Mouse (Mus musculus) lung, embryonic 16.5 days (tissue): ENCODE data around the gene Vps4b. TPM values are rescaled to one million over a fixed set of nuclear protein-coding genes. Genes with fewer than 3 reads are reported as not detected.
A peak's percentile ranks its signal among the peaks of the same experiment; 100 is the strongest.

Experiments used
- ATAC-seq: fragments of 200-750 bp; cut with Nextera tagmentation; 2 replicates; pipeline ENCODE4 v1.8.0; 2017; ENCODE audit warnings: low read depth, mild to moderate bottlenecking, moderate library complexity
- H3K27ac ChIP-seq: fragments of 300-500 bp; sonication (generic); 2 replicates; pipeline ENCODE4 v1.5.1; 2014; ENCODE audit warnings: mild to moderate bottlenecking, control low read depth, low read length
- H3K27me3 ChIP-seq: fragments of 300-500 bp; sonication (generic); 2 replicates; pipeline ENCODE4 v1.6.1; 2014; ENCODE audit warnings: low read depth, low read length, mixed read lengths; ENCODE audit not compliant: control insufficient read depth, insufficient read depth
- H3K36me3 ChIP-seq: fragments of 300-500 bp; sonication (generic); 2 replicates; pipeline ENCODE4 v1.6.1; 2014; ENCODE audit warnings: low read length; ENCODE audit not compliant: control insufficient read depth, insufficient read depth
- H3K4me1 ChIP-seq: fragments of 300-500 bp; sonication (generic); replicated peaks from 2 replicates; pipeline ENCODE4 v1.6.1; 2014; ENCODE audit warnings: low read length, mixed read lengths; ENCODE audit not compliant: control insufficient read depth, insufficient read depth
- H3K4me2 ChIP-seq: fragments of 300-500 bp; sonication (generic); 2 replicates; pipeline ENCODE4 v1.6.1; 2014; ENCODE audit warnings: low read depth, low read length, control low read depth
- H3K4me3 ChIP-seq: fragments of 300-500 bp; sonication (generic); 2 replicates; pipeline ENCODE4 v1.5.1; 2014; ENCODE audit warnings: mild to moderate bottlenecking, low read length, control low read depth
- H3K9ac ChIP-seq: fragments of 300-500 bp; sonication (generic); 2 replicates; pipeline ENCODE4 v1.6.1; 2014; ENCODE audit warnings: low read length, control low read depth
- H3K9me3 ChIP-seq: fragments of 300-500 bp; sonication (generic); 2 replicates; pipeline ENCODE4 v1.6.1; 2016; ENCODE audit warnings: low read length; ENCODE audit not compliant: control insufficient read depth
- WGBS: fragments of 180-500 bp; shearing (Covaris S2); extraction: QIAGEN DNeasy Blood & Tissue Kit; methylation state at CpG from one replicate; pipeline ENCODE4 v1.1.7; 2014; 5-methylcytosine and 5-hydroxymethylcytosine counted together
- polyA plus RNA-seq: library from polyadenylated mRNA; unstranded; fragments of >200 nt; fragmentation: Nextera tagmentation; extraction: Ambion mirVana; gene quantifications from 2 replicates; pipeline ENCODE4 v1.2.1, GENCODE M21; 2015

Gene Vps4b
- polyA plus RNA-seq, 1 experiment from 2014 or later: 75.2 TPM

GRCm38 (mm10) chr1:106714530-106714981 lies 82.0 kb downstream of the Vps4b start:
- whole genome bisulfite sequencing: 2% methylated on average over 20 of the region's 21 CpGs
- Histone ChIP-seq H3K4me1 (peaks cover 13% of the 10 kb centered on the region), H3K27me3 (no peaks in the 10 kb centered on the region), H3K9me3 (no peaks in the 10 kb centered on the region), H3K27ac (peak overlapping the region; percentile 95), H3K9ac (peak overlapping the region; percentile 94), H3K4me3 (peak overlapping the region; percentile 85), H3K36me3 (no peaks in the 10 kb centered on the region), H3K4me2 (peak overlapping the region; percentile 95)
- no peak; the same call in 1 of the 2 replicates for ATAC-seq

Other genes starting within 250 kb of the Vps4b start
- gene Bcl2, start 82.5 kb downstream of the Vps4b start, polyA plus RNA-seq: 18.5 and 19.7 TPM in 2 replicates
- 17.5 and 17.7 TPM in 2 replicates for gene Kdsr, start 37.0 kb downstream of the Vps4b start, polyA plus RNA-seq
- 0.50 and 1.4 TPM in 2 replicates for gene Serpinb5, start 64.4 kb upstream of the Vps4b start, polyA plus RNA-seq
- gene Serpinb12, start 137.7 kb upstream of the Vps4b start, polyA plus RNA-seq: 0.93 and 1.3 TPM in 2 replicates
- gene Serpinb13, start 184.3 kb upstream of the Vps4b start, polyA plus RNA-seq: not detected in 2 replicates